ENCODE assay signal across 30 mouse cellular contexts in genomic region chr4:107966416-107967109, GRCm38 (mm10). TPM values are rescaled to one million over a fixed set of nuclear protein-coding genes. Genes with fewer than 3 reads are reported as not detected.
A peak's percentile ranks its signal among the peaks of the same experiment; 100 is the strongest.
DNase-seq lines count a peak whose midpoint lies in the region; ATAC-seq and TF ChIP-seq lines count a peak whose summit lies in the region.
"Had no signal": no experiment of that assay in that cellular context is flagged by ENCODE, and none has a peak within 500 bp of the region (broad histone marks: within the 10 kb centered on the region; RNA-seq: fewer than 3 reads in every experiment).

No protein-coding gene starts in this region.

- WGBS in heart, embryonic 11.5 days (ENCODE audit: insufficient replicate concordance), result 30% methylated on average over 5 of the region's 5 CpGs
- 40% methylated on average over 5 of the region's 5 CpGs for WGBS in lung, postnatal 0 days

- no peak for ATAC-seq in heart, embryonic 11.5 days (replicated peaks; ENCODE audit: insufficient number of reproducible peaks, low FRiP score, low TSS enrichment)
- 0 out of 2 replicates have a peak, but pooled peaks have one; percentile 11 for ATAC-seq in lung, postnatal 0 days
- ATAC-seq in megakaryocyte progenitor cell, adult 5-6 weeks (replicated peaks; ENCODE audit: poor library complexity), result peak; percentile 67
- ATAC-seq: forebrain, postnatal 0 days; intestine, postnatal 0 days had no signal

- no peak overlapping the region for H3K9ac ChIP-seq in heart, embryonic 11.5 days (ENCODE audit: low read depth, low read length)
- H3K9ac ChIP-seq in lung, postnatal 0 days (replicated peaks; ENCODE audit: low read depth), result no peak overlapping the region
- H3K9ac ChIP-seq: embryonic facial prominence, embryonic 12.5 days; forebrain, postnatal 0 days; kidney, embryonic 15.5 days; liver, embryonic 15.5 days had no signal

- H3K27ac ChIP-seq in heart, embryonic 11.5 days (ENCODE audit: low read depth, low read length), result no peak overlapping the region
- H3K27ac ChIP-seq in lung, postnatal 0 days (ENCODE audit: low read length), result no peak overlapping the region
- H3K27ac ChIP-seq: embryonic facial prominence, embryonic 12.5 days; hindbrain, embryonic 10.5 days; kidney, embryonic 15.5 days; limb, embryonic 10.5 days; liver, embryonic 15.5 days had no signal

- TF ChIP-seq EP300 in lung, postnatal 0 days (IDR thresholded peaks at IDR 0.05), result no peak

- no peak overlapping the region for H3K4me2 ChIP-seq in heart, embryonic 11.5 days
- no peak overlapping the region for H3K4me2 ChIP-seq in lung, postnatal 0 days (replicated peaks; ENCODE audit: low read depth, low read length)
- H3K4me2 ChIP-seq: embryonic facial prominence, embryonic 12.5 days; kidney, embryonic 15.5 days; liver, embryonic 15.5 days had no signal

- DNase-seq in heart, adult 11 months, result peak; percentile 95
- no peak for DNase-seq in lung, postnatal 0 days (ENCODE audit: low spot score)
- no peak for DNase-seq in lung, postnatal 36 days
- DNase-seq in R1 (ENCODE audit: low read depth, low spot score), result peak; percentile 14
- DNase-seq in layer of hippocampus, postnatal 14 days (ENCODE audit: low spot score in 2 of 2), result no peak
- DNase-seq in cerebellum, adult 11 months, result no peak
- DNase-seq: adrenal gland, postnatal 25 days; cerebellum, adult 9-10 months; forebrain, postnatal 0 days; gastrocnemius, postnatal 36 days; kidney, postnatal 4 days; layer of hippocampus, adult 9-11 months; liver; midbrain, embryonic 14.5 days; right cerebral cortex, postnatal 25 days; spleen, adult 18-20 months had no signal

- no peaks in the 10 kb centered on the region for H3K9me3 ChIP-seq in heart, embryonic 11.5 days (replicated peaks; ENCODE audit: control insufficient read depth, low read length)
- no peaks in the 10 kb centered on the region for H3K9me3 ChIP-seq in lung, postnatal 0 days (ENCODE audit: low read length)
- H3K9me3 ChIP-seq: embryonic facial prominence, embryonic 12.5 days; G1E; hindbrain, embryonic 10.5 days; kidney, embryonic 15.5 days; limb, embryonic 10.5 days; liver, embryonic 15.5 days had no signal

- peaks cover 8% of the 10 kb centered on the region for H3K4me1 ChIP-seq in heart, embryonic 11.5 days (ENCODE audit: control insufficient read depth, insufficient read depth, low read length)
- 0 out of 2 replicates have a peak, but pooled peaks cover 6% of the 10 kb centered on the region for H3K4me1 ChIP-seq in lung, postnatal 0 days (ENCODE audit: insufficient read depth, low read depth, low read length)
- H3K4me1 ChIP-seq: liver, embryonic 15.5 days had no signal

- H3K4me3 ChIP-seq in heart, embryonic 11.5 days (ENCODE audit: low read depth, low read length), result no peak overlapping the region
- no peak overlapping the region for H3K4me3 ChIP-seq in lung, postnatal 0 days (ENCODE audit: low read depth, low read length)
- H3K4me3 ChIP-seq: embryonic facial prominence, embryonic 12.5 days; hindbrain, embryonic 10.5 days; kidney, embryonic 15.5 days; limb, embryonic 10.5 days; liver, embryonic 15.5 days had no signal

- H3K36me3 ChIP-seq in heart, embryonic 11.5 days (ENCODE audit: control insufficient read depth, insufficient read depth, low read length), result no peaks in the 10 kb centered on the region
- no peaks in the 10 kb centered on the region for H3K36me3 ChIP-seq in lung, postnatal 0 days (ENCODE audit: insufficient read depth, low read length)
- H3K36me3 ChIP-seq: embryonic facial prominence, embryonic 12.5 days; G1E; hindbrain, embryonic 10.5 days; kidney, embryonic 15.5 days; limb, embryonic 10.5 days; liver, embryonic 15.5 days had no signal

- peaks cover 6% of the 10 kb centered on the region; the same call in 1 of the 2 replicates for H3K27me3 ChIP-seq in heart, embryonic 11.5 days (ENCODE audit: control insufficient read depth, insufficient read depth, low read length)
- no peaks in the 10 kb centered on the region for H3K27me3 ChIP-seq in lung, postnatal 0 days (replicated peaks; ENCODE audit: insufficient read depth, low read length)
- H3K27me3 ChIP-seq: embryonic facial prominence, embryonic 12.5 days; kidney, embryonic 15.5 days; liver, embryonic 15.5 days had no signal

- TF ChIP-seq CTCF in lung, postnatal 0 days (IDR thresholded peaks at IDR 0.05), result no peak

RNA-seq across cellular contexts. Expression of gene Slc1a7, which starts 1.6 kb away (rescaled TPM):
- polyA plus RNA-seq in heart, embryonic 11.5 days (2014; fragmentation: Nextera tagmentation; extraction: Ambion mirVana), result not detected in 2 replicates
- 0.17 and 0.48 TPM in 2 replicates for polyA plus RNA-seq in lung, postnatal 0 days (2015; fragmentation: Nextera tagmentation; extraction: Ambion mirVana)
- not detected in 2 replicates for total RNA-seq in megakaryocyte progenitor cell, adult 5-6 weeks (2015)
- not detected in 2 replicates for total RNA-seq in megakaryocyte progenitor cell, adult 5-6 weeks (2017)
- total RNA-seq in layer of hippocampus, postnatal 14 days (2021), result under 1 TPM in 1 of 2 experiments, not detected in 1; 0.12 TPM
- total RNA-seq: forebrain, postnatal 0 days; megakaryocyte-erythroid progenitor cell, adult 5-6 weeks had no signal
- polyA plus RNA-seq: embryonic facial prominence, embryonic 12.5 days; forebrain, embryonic 11.5 days; G1E; heart, embryonic 16.5 days; hindbrain, embryonic 10.5 days; kidney, embryonic 15.5 days; limb, embryonic 10.5 days; liver, embryonic 15.5 days; midbrain, embryonic 14.5 days; neural tube, embryonic 11.5 days; thymus, postnatal 0 days had no signal

RNA-seq across cellular contexts. Expression of gene Cpt2, which starts 43.2 kb away (rescaled TPM):
- 58.2 and 66.2 TPM in 2 replicates for polyA plus RNA-seq in heart, embryonic 11.5 days (2014; fragmentation: Nextera tagmentation; extraction: Ambion mirVana)
- polyA plus RNA-seq in lung, postnatal 0 days (2015; fragmentation: Nextera tagmentation; extraction: Ambion mirVana), result 32.2 and 33.9 TPM in 2 replicates
- total RNA-seq in megakaryocyte progenitor cell, adult 5-6 weeks (2015), result 20.9 and 22.2 TPM in 2 replicates
- total RNA-seq in megakaryocyte progenitor cell, adult 5-6 weeks (2017), result 19.0 and 19.7 TPM in 2 replicates
- total RNA-seq in layer of hippocampus, postnatal 14 days (2021), result 1 to 10 TPM; 8.4 to 8.9 TPM

Comparison
In these comparisons a context has a peak if more than half of its experiments do, and no peak if none do; other contexts are left out.
1. DNase-seq: peak in heart, adult 11 months (single experiment) and R1 (single experiment); none in lung, postnatal 0 days (single experiment), lung, postnatal 36 days (single experiment), layer of hippocampus, postnatal 14 days (0 of 2) and cerebellum, adult 11 months (single experiment).